In the genomic region with DNA sequence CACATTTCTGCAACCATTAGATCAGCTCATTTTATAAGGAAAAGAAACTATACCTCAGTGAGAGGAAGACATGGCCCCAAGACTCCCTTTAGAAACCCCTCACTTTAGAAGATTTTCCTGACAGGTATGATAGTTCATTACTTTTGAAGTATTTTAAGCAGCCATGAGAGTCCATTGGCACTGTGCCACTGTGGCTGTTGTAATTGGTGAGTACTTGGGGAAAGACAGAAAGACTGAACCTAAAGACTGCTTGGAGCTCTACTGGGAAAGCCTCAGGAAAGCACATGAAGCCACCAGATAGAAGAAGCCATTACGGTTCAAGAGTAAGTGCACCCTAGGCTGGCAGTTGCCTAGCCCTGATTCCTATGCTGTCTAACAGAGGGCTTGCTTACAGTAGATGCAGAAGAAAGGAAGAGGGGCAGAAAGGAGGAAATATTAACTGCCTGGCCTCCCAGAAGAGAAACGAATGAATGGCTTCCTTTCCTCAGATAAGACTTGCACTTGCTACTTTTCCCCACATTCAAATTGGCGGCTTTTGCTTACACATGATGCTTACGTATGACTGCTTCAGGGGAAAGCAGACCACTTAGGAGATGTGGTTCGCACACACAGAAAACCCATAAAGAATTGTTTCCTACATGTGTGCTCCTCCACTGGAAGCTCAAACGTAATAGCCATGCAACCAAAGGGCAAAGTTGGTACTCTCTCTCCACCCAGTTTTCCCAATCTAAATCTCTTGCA, we compare ENCODE assay signal across 9 mouse cellular contexts. TPM values are rescaled to one million over a fixed set of nuclear protein-coding genes. Genes with fewer than 3 reads are reported as not detected.
DNase-seq lines count a peak whose midpoint lies in the region; ATAC-seq lines count a peak whose summit lies in the region.
"Had no signal": no experiment of that assay in that cellular context is flagged by ENCODE, and none has a peak within 500 bp of the region (broad histone marks: within the 10 kb centered on the region; RNA-seq: fewer than 3 reads in every experiment).

No protein-coding gene starts in this region.

- H3K9me3 ChIP-seq in heart, embryonic 14.5 days (ENCODE audit: control insufficient read depth, low read length), result no peaks in the 10 kb centered on the region
- no peaks in the 10 kb centered on the region for H3K9me3 ChIP-seq in embryonic facial prominence, embryonic 12.5 days
- no peaks in the 10 kb centered on the region for H3K9me3 ChIP-seq in hindbrain, embryonic 14.5 days (ENCODE audit: control insufficient read depth, low read length)
- H3K9me3 ChIP-seq in midbrain, embryonic 12.5 days, result no peaks in the 10 kb centered on the region

- H3K4me3 ChIP-seq in heart, embryonic 14.5 days (ENCODE audit: control insufficient read depth in 1 of 2, insufficient read depth in 1 of 2, low read depth in 1 of 2, low read length in 2 of 2), result no peak overlapping the region; a peak in 1 of 4 replicates
- peak overlapping the region; percentile 30 for H3K4me3 ChIP-seq in embryonic facial prominence, embryonic 12.5 days
- H3K4me3 ChIP-seq in hindbrain, embryonic 14.5 days (replicated peaks; ENCODE audit: low read length), result peak overlapping the region; percentile 92
- peak overlapping the region; percentile 97 for H3K4me3 ChIP-seq in midbrain, embryonic 12.5 days

- H3K9ac ChIP-seq in heart, embryonic 14.5 days (ENCODE audit: low read length), result no peak overlapping the region
- peak overlapping the region; percentile 20; the same call in 1 of the 2 replicates for H3K9ac ChIP-seq in embryonic facial prominence, embryonic 12.5 days
- H3K9ac ChIP-seq in hindbrain, embryonic 14.5 days, result peak overlapping the region; percentile 57
- peak overlapping the region; percentile 67 for H3K9ac ChIP-seq in midbrain, embryonic 12.5 days (replicated peaks)

- H3K4me2 ChIP-seq in heart, embryonic 14.5 days (ENCODE audit: low read length), result peak overlapping the region; percentile 35
- H3K4me2 ChIP-seq in embryonic facial prominence, embryonic 12.5 days (replicated peaks), result peak overlapping the region; percentile 73
- H3K4me2 ChIP-seq in hindbrain, embryonic 14.5 days (replicated peaks), result peak overlapping the region; percentile 78
- H3K4me2 ChIP-seq in midbrain, embryonic 12.5 days (replicated peaks), result peak overlapping the region; percentile 72

- ATAC-seq in heart, embryonic 14.5 days (ENCODE audit: insufficient number of reproducible peaks, insufficient read depth, low FRiP score, low read depth), result no peak
- no peak for ATAC-seq in embryonic facial prominence, embryonic 12.5 days (ENCODE audit: insufficient number of reproducible peaks, insufficient read depth, low FRiP score, low TSS enrichment)
- no peak for ATAC-seq in hindbrain, embryonic 14.5 days (ENCODE audit: low FRiP score)
- no peak for ATAC-seq in midbrain, embryonic 12.5 days (ENCODE audit: low FRiP score, low read depth)

- 46% methylated on average over 6 of the region's 6 CpGs for WGBS in heart, embryonic 14.5 days
- 59% methylated on average over 6 of the region's 6 CpGs for WGBS in embryonic facial prominence, embryonic 12.5 days
- WGBS in hindbrain, embryonic 14.5 days, result 24% methylated on average over 6 of the region's 6 CpGs
- WGBS in midbrain, embryonic 12.5 days, result 38% methylated on average over 6 of the region's 6 CpGs

- no peaks in the 10 kb centered on the region for H3K27me3 ChIP-seq in heart, embryonic 14.5 days (ENCODE audit: control insufficient read depth, insufficient read depth, low read length)
- H3K27me3 ChIP-seq in embryonic facial prominence, embryonic 12.5 days, result no peaks in the 10 kb centered on the region
- no peaks in the 10 kb centered on the region for H3K27me3 ChIP-seq in hindbrain, embryonic 14.5 days (ENCODE audit: control insufficient read depth, insufficient read depth, low read length)
- no peaks in the 10 kb centered on the region for H3K27me3 ChIP-seq in midbrain, embryonic 12.5 days

- H3K36me3 ChIP-seq in heart, embryonic 14.5 days (ENCODE audit: control insufficient read depth, insufficient read depth, low read length), result no peaks in the 10 kb centered on the region
- H3K36me3 ChIP-seq in embryonic facial prominence, embryonic 12.5 days, result peaks cover 8% of the 10 kb centered on the region
- H3K36me3 ChIP-seq in hindbrain, embryonic 14.5 days (replicated peaks; ENCODE audit: control insufficient read depth, insufficient read depth), result peaks cover 7% of the 10 kb centered on the region; the same call in 1 of the 2 replicates
- H3K36me3 ChIP-seq in midbrain, embryonic 12.5 days, result peaks cover 18% of the 10 kb centered on the region
- H3K36me3 ChIP-seq: G1E had no signal

- intact Hi-C loops in heart, postnatal 25 days (cut with DNase I), result loop anchor here (5.0 to 10.0 kb wide), 5 partner anchors 192 to 837 kb away; no protein-coding TSS in a partner anchor
- intact Hi-C loops in left cerebral cortex, postnatal 25 days (cut with DNase I), result loop anchor here (5.0 to 10.0 kb wide), 3 partner anchors 508 to 770 kb away; no protein-coding TSS in a partner anchor

- peaks cover 24 to 64% of the 10 kb centered on the region in 2 experiments for H3K4me1 ChIP-seq in heart, embryonic 14.5 days (ENCODE audit: control insufficient read depth in 2 of 2, insufficient read depth in 2 of 2, low read length in 2 of 2)
- peaks cover 52% of the 10 kb centered on the region for H3K4me1 ChIP-seq in embryonic facial prominence, embryonic 12.5 days
- peaks cover 56% of the 10 kb centered on the region for H3K4me1 ChIP-seq in hindbrain, embryonic 14.5 days (replicated peaks; ENCODE audit: control insufficient read depth, insufficient read depth, low read length)
- H3K4me1 ChIP-seq in midbrain, embryonic 12.5 days, result peaks cover 54% of the 10 kb centered on the region

- 0 out of 4 replicates have a peak overlapping the region, but pooled peaks of 1 of the 2 experiments have one; percentile 0 for H3K27ac ChIP-seq in heart, embryonic 14.5 days (replicated peaks in 1 of 2; ENCODE audit: control insufficient read depth in 1 of 2, insufficient read depth in 1 of 2, low read depth in 2 of 2, low read length in 2 of 2)
- H3K27ac ChIP-seq in embryonic facial prominence, embryonic 12.5 days, result 0 out of 2 replicates have a peak overlapping the region, but pooled peaks have one; percentile 3
- peak overlapping the region; percentile 75 for H3K27ac ChIP-seq in hindbrain, embryonic 14.5 days
- H3K27ac ChIP-seq in midbrain, embryonic 12.5 days (replicated peaks), result peak overlapping the region; percentile 70

- no peak for DNase-seq in heart, postnatal 25 days (ENCODE audit: low spot score)
- DNase-seq in hindbrain, embryonic 14.5 days (ENCODE audit: low spot score), result no peak
- no peak for DNase-seq in left cerebral cortex, postnatal 25 days (ENCODE audit: low spot score in 2 of 2)
- no peak for DNase-seq in ovary, postnatal 36 days (ENCODE audit: low spot score)
- no peak for DNase-seq in spleen, postnatal 10 days (ENCODE audit: low spot score in 2 of 2)

RNA-seq across cellular contexts. Expression of gene Rnd3, which starts 4.4 kb away (rescaled TPM):
- 28.9 and 31.3 TPM in 2 replicates for polyA plus RNA-seq in heart, embryonic 14.5 days (2014; fragmentation: Nextera tagmentation; extraction: Ambion mirVana)
- total RNA-seq in heart, postnatal 25 days (2021), result 10 to 100 TPM; 20.9 to 22.3 TPM
- polyA plus RNA-seq in embryonic facial prominence, embryonic 12.5 days (2016; fragmentation: Nextera tagmentation; extraction: Ambion mirVana), result 158 and 164 TPM in 2 replicates
- polyA plus RNA-seq in hindbrain, embryonic 14.5 days (2014; fragmentation: Nextera tagmentation; extraction: Ambion mirVana), result 125 and 150 TPM in 2 replicates
- 352 and 366 TPM in 2 replicates for polyA plus RNA-seq in midbrain, embryonic 12.5 days (2016; fragmentation: Nextera tagmentation; extraction: Ambion mirVana)
- total RNA-seq in left cerebral cortex, postnatal 25 days (2021), result 10 to 100 TPM; 16.6 to 21.8 TPM
- polyA plus RNA-seq: G1E had no signal

Comparison
In these comparisons a context has a peak if more than half of its experiments do, and no peak if none do; other contexts are left out.
1. H3K4me3 ChIP-seq: peak in embryonic facial prominence, embryonic 12.5 days (single experiment), hindbrain, embryonic 14.5 days (single experiment) and midbrain, embryonic 12.5 days (single experiment); none in heart, embryonic 14.5 days (0 of 2).
2. Peak in every context shown above with its lines, with median percentiles within 50 percentile points of each other: H3K4me2 ChIP-seq.